Mouse (Mus musculus): Measurements from ENCODE around the gene Slit1.

DNA sequence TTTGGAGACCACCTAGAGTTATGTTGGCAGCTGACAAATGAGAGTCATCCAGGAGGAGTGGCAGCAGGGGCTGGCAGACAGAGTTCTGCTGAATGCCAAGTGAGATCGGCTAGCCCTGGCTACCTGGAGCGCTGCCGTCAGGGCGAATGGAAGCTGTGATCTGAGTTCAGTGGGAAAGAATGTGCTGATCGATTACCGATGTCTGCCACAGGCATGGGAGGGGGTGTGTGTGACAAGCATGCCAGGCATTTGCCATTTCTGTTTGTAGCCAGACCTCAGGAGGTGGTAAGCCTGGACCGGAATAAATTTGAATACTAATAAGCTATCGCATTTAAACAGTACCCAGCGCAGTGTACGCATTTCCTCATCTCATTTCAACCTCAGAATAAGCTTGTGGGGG, 91.5 kb downstream of the Slit1 start:
- TF ChIP-seq CTCF (IDR thresholded peaks at IDR 0.05; ENCODE audit: insufficient read depth, low read length) (no peak), POLR2A (IDR thresholded peaks at IDR 0.05; ENCODE audit: borderline replicate concordance, extremely low read depth, low read depth, low read length) (no peak)
